Mouse (Mus musculus) yolk sac, embryonic 10.5 days (tissue): ENCODE measurements at regions not wholly inside any gene's neighbourhood (a gene's known extent, or its start where the extent isn't known, plus 50 kb on each side); places are given as distances from the start of the nearest gene placed in this dataset.
A peak's percentile ranks its signal among the peaks of the same experiment; 100 is the strongest.

Experiments used
- DNase-seq: peaks from one replicate; pipeline ENCODE4 v3.0.0-alpha.2; 2017; ENCODE audit warnings: low spot score

- no peak for DNase-seq
These were observed 95.8 kb downstream of the Asb7 start for GRCm38 (mm10) chr7:66593619-66594018.

DNA sequence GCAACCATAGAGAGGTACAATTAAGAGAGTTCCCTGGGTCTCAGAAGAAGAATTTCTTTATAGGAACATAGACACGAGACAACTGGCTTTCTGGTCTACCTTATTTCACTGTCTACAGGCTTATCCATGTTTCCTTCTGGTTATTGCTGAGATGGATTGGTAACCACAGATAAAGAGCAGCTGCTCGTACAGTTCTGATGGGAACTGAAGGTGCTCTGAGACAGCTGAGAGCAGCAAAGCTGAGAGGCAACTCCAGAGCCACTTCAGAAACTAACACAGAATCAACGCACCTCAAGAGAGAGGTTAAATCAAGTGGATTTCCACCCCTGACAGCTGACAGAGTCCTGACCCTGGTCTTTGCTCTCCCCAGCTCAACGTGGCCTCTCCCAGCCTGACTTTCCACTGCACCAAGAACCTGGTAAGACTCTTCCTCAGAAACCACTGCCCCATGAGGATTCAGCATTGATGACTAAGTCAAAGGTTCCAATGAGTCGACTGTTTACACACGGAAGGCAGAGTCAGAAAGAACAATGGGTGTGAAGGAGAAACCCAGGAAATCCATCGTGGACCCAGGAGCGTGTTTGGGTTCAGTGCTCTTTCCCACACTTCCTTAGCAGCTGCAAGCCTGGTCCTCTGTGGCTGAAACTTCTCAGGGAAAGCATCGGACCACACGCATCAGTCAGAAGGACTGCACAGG, 97.7 kb downstream of the Asb7 start:
- no peak for DNase-seq

GRCm38 (mm10) chr7:66586511-66586910, 102.9 kb downstream of the Asb7 start:
- DNase-seq = no peak

GRCm38 (mm10) chr7:66580687-66581151, 108.7 kb downstream of the Asb7 start:
- no peak for DNase-seq

DNA sequence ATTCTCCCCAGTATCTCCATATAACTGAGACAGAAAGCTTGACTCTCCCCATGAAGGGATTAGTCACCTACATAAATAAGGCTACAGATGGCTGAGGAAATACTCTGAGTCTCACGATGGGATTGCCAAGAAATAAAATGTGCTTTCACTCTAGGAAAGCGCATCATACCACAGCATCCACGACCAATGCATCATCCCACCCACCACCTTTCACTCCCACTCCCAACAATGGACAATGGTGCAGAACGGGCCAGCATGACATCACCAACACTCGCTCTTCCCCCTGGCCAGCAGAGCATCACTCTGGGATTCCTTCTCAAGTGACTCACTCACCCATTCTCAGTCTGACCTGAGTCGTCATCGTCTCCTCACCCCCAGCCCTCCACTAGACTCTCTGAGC, 113.1 kb downstream of the Asb7 start:
- no peak for DNase-seq

- no peak for DNase-seq
These were observed 117.9 kb downstream of the Asb7 start for GRCm38 (mm10) chr7:66571451-66571850.

GRCm38 (mm10) chr7:66547694-66548093, 120.4 kb upstream of the Aldh1a3 start:
- no peak for DNase-seq

DNA sequence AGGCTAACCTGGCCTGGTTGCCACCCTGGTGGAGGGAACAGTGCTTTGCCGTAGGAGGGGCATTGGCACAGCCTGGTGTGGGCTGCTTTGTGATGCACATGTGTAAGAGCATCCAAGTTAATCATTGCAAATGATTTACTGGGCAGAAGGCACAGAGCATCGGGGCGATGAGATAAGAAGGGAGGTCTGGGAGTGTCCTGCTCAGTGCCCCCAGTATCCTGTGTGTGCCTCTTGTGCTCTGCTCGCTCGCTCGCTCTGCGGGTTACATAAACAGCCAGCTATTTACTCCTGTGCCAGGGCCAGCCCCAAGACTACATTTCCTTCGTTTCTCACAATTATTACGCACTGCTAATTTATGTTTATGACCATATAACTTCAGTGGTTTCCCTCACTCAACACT, 117.9 kb upstream of the Aldh1a3 start:
- peak; percentile 11 for DNase-seq

DNA sequence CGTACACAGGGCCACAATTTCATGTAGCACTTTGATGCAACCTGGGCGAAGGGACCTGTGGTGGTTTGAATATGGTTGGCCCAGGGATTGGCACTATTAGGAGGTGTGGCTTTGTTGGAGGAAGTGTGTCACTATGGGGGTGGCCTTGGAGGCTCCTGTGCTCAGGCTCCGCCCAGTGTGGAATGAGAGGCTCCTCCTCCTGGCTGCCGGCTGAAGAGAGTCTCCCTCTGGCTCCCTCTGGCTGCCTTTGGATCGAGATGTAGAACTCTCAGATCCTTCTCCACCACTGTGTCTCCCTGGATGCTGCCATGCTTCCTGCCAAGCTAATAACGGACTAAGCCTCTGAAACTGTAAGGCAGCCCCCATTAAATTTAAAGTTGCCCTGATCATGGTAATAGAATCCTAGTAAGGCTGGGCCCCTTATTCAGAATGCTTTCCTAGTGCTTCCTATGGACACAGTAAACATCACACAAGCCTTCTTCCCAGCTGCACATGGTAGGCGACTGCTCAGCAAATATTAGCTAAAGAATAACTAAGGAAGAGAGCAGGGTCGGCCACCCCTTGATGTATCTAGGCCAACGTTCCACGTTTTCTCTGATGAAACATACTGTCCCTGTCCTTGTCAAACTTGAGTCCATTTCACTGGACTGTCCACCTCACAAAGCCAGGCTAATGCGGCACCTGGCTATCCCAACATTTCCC, 117.2 kb upstream of the Aldh1a3 start:
- DNase-seq = peak; percentile 55

DNA sequence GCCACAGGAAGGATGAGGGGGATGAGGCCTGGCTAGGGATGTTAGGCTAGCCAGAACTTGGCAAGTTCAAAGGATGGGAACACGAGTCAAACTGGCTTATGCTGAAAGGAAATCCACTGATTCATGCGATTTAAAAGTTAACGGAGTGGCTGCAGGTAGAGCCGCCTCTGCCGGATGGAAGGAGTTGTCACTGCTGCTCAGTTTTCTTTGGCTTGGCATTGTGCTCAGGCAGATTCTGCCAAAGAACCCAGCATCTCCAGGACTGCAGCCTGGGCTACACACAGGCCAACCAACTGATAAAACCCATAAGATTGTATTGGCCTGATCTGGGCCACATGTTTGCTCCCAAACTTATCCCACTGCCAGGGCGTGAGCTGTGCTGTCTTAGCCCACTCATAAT, 105.3 kb upstream of the Aldh1a3 start:
- DNase-seq = no peak

GRCm38 (mm10) chr7:66532048-66532447, 104.7 kb upstream of the Aldh1a3 start:
- DNase-seq = no peak

GRCm38 (mm10) chr7:66531111-66531510, 103.8 kb upstream of the Aldh1a3 start:
- DNase-seq = no peak

DNA sequence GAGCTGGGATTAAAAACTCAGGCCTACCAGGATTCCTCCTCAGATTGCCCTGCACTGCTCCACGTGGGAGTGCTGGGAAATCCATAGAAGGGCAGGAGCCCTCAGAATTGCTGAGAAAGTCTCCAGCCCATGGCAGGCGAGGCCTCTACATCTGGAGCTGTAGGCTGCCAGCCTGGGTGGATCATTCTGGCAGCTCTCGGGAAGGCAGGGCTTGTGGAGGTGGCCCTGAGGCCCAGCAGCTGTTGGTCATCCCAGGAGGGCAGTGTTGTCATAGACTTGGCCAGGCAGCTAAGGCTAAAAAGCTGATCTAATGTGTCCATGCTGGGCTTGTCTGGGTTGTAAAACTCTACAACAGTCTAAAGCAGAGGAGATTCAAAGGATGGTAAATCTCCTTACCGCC, 101.6 kb upstream of the Aldh1a3 start:
- no peak for DNase-seq

- no peak for DNase-seq
These were observed 96.6 kb upstream of the Aldh1a3 start for GRCm38 (mm10) chr7:66523959-66524358.

DNA sequence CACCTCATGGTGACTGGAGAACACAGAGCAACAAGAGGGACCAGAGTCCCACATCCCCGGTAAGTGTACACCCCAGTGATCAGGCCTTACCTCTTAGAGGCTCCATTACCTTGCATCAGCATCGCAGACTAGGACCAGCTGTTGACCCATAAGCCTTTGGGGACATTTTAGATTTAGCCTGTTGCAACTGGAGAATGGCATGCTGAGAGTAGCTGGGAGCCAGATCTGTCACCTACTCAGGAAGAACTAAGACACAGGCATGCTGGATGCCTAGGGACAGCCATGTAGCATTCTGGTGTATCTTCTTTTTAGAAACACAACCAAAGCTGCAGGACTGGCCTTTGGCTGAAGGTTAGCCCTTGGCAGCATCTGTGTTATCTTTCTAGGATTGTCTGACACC, 94.2 kb upstream of the Aldh1a3 start:
- no peak for DNase-seq

DNA sequence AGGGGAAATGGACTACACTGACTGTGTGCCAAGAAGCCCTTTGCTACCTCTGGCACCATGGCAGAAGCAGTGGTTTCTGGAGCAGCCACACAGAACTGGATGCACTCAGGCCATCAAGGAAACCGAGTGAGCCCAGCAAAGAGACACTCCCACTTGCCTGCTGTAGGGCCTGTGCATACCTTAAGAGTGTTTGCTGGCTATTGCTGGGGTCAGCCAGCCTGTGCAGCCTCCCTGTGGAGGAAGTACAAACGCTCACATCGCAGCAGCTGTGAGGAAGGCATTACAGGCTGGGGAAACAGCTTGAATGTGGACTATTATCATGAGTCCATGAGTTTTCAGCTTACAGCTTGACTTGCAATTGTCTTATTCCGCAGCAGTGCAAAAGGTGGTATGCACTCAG, 88.8 kb upstream of the Aldh1a3 start:
- no peak for DNase-seq

DNA sequence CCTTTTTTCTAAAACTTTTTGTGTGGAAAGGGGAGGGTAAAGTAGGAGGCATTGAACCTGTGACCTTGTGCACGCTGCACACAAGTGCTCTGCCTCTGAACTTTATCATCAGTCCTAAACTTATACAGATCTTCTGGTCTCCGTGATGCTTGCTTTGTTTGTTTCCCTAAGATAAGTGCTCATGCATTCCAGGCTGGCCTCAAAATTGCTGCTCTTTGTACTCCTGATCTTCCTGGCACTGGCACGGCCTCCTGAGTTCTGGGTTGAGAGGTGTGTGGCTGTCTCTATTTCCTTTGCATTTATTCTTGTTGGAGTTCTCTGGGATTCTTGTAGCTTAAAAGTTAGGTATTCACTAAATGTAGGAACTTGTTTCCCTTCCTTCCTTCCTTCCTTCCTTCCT, 86.1 kb upstream of the Aldh1a3 start:
- DNase-seq = no peak

- DNase-seq = no peak
These were observed 78.4 kb upstream of the Aldh1a3 start for GRCm38 (mm10) chr7:66505734-66506133.

- DNase-seq = no peak
These were observed 77.2 kb upstream of the Aldh1a3 start for GRCm38 (mm10) chr7:66504519-66504918.

DNA sequence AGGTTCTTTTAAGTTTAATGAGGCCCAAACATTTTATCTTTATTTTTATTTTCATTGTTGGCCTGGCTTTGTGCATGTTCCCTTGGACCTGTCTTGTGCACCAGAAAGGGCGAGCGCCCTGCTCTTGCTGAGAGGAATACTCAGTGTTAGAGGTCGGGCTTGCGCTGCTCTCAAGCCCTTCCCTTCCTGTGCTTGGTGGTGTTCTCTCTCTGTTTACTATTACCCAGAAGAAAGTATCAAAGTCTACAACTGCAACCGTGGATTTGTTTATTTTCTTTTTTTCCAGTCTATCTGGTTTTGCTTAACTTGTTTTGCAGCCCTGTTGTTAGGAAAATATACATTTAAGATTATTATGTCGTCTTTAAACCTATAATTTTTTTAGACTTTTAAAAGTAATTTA, 74.1 kb upstream of the Aldh1a3 start:
- no peak for DNase-seq

DNA sequence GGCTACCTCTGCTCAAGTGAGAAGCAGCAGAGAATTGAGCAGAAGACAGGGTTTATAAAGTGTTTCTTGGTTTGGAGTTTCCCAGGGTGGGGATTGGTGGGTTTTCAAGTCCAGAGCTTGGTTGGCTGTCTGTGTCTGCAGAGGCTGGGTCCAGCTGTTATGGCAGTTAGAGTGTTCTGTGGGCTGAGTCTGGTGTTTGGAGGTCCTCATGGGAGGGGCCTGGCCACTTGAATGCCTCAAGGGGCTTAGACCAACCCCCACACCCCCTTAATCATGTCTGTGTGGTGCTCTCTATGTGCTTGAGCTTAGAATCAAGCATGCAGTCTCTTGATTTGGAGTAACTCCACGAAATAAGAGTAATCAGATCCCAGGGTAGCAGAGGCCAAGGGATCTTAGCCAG, 70.2 kb upstream of the Aldh1a3 start:
- no peak for DNase-seq

GRCm38 (mm10) chr7:66493216-66493885, 66.0 kb upstream of the Aldh1a3 start:
- no peak for DNase-seq

GRCm38 (mm10) chr7:66492748-66493147, 65.4 kb upstream of the Aldh1a3 start:
- DNase-seq = no peak
